Comparison of ENCODE assay signal across 21 mouse cellular contexts in the genomic region with DNA sequence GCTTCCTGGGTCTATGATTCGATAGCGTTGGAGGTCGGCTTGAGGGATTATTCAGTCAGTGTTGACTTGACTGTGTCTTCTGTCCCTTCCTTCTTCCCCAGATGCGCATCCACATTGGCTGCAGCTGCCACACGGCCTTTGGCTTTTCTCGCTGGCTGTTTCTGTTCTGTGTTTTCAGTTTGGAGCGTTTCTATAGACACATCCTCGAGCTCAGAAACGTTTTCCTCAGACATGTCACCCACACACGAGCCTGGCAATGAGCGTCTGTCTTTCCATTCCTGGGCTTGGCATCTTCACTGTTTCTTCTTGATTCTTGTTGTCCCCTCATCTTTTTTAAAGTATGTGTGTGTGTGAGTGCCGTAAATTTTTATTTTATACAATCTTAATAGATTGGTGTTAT. TPM values are rescaled to one million over a fixed set of nuclear protein-coding genes. Genes with fewer than 3 reads are reported as not detected.
DNase-seq lines count a peak whose midpoint lies in the region.
"Had no signal": no experiment of that assay in that cellular context is flagged by ENCODE, and none has a peak within 500 bp of the region (broad histone marks: within the 10 kb centered on the region; RNA-seq: fewer than 3 reads in every experiment).

No protein-coding gene starts in this region.

- DNase-seq in frontal cortex, postnatal 36 days (ENCODE audit: low spot score in 2 of 2) = peak; percentile 19 to 40
- DNase-seq in frontal cortex, postnatal 14 days (ENCODE audit: low spot score in 2 of 2) = no peak
- peak; percentile 7 to 33 for DNase-seq in left cerebral cortex, adult 18-20 months (ENCODE audit: low spot score in 2 of 2)
- no peak for DNase-seq in left cerebral cortex, postnatal 10 days (ENCODE audit: extremely low spot score in 1 of 2, low spot score in 2 of 2)
- peak; percentile 17 to 68 for DNase-seq in left cerebral cortex, postnatal 25 days (ENCODE audit: low spot score in 2 of 2)
- no peak for DNase-seq in left cerebral cortex, adult 9 months (ENCODE audit: low spot score in 2 of 2)
- peak; percentile 43 for DNase-seq in brain, adult 2 months (ENCODE audit: low read depth, low spot score)
- DNase-seq: adrenal gland, adult 2 months; adrenal gland, postnatal 14 days; B cell, adult 2 months; cerebellum, adult 11-12 months; cerebellum, adult 8-10 months; cerebellum, postnatal 10 days; forebrain, postnatal 0 days; gastrocnemius, postnatal 25 days; heart, adult 2 months had no signal

- intact Hi-C loops in left cerebral cortex, postnatal 10 days (cut with DNase I) = no loop called here
- intact Hi-C loops in left cerebral cortex, postnatal 25 days (cut with DNase I) = no loop called here

RNA-seq across cellular contexts. Expression of a gene that starts 8.1 kb away (rescaled TPM):
- total RNA-seq in left cerebral cortex, adult 18-20 months (2021) = under 1 TPM; 0.42 to 0.63 TPM
- under 1 TPM; 0.43 to 0.45 TPM for total RNA-seq in left cerebral cortex, postnatal 10 days (2021)
- total RNA-seq in left cerebral cortex, postnatal 25 days (2021) = 1 to 10 TPM; 1.2 to 1.8 TPM
- total RNA-seq: adrenal gland, adult 2 months; adrenal gland, postnatal 14 days; adrenal gland, postnatal 4 days; forebrain, postnatal 0 days; gastrocnemius, adult 8-10 months; gastrocnemius, postnatal 25 days; heart, adult 2 months; heart, postnatal 25 days; hematopoietic stem cell, adult 5-6 weeks; MEL had no signal

Comparison
In these comparisons a context has a peak if more than half of its experiments do, and no peak if none do; other contexts are left out.
1. DNase-seq: peak in frontal cortex, postnatal 36 days (2 of 2), left cerebral cortex, adult 18-20 months (2 of 2), left cerebral cortex, postnatal 25 days (2 of 2) and brain, adult 2 months (single experiment); none in frontal cortex, postnatal 14 days (0 of 2), left cerebral cortex, postnatal 10 days (0 of 2) and left cerebral cortex, adult 9 months (0 of 2).